Mouse (Mus musculus) neural tube, embryonic 15.5 days (tissue): ENCODE measurements around the gene Abhd17a. TPM values are rescaled to one million over a fixed set of nuclear protein-coding genes. Genes with fewer than 3 reads are reported as not detected.
A peak's percentile ranks its signal among the peaks of the same experiment; 100 is the strongest.

Experiments used
- ATAC-seq: fragments of 200-750 bp; cut with Nextera tagmentation; 2 replicates; pipeline ENCODE4 v1.8.0; 2017; ENCODE audit warnings: mild to moderate bottlenecking, moderate TSS enrichment, moderate library complexity; ENCODE audit not compliant: low FRiP score
- H3K27ac ChIP-seq: fragments of 300-500 bp; sonication (generic); replicated peaks from 2 replicates; pipeline ENCODE4 v1.5.1; 2015; ENCODE audit warnings: mild to moderate bottlenecking, inconsistent platforms
- H3K27me3 ChIP-seq: fragments of 300-500 bp; sonication (generic); replicated peaks from 2 replicates; pipeline ENCODE4 v1.6.1; 2015; ENCODE audit warnings: inconsistent platforms
- H3K36me3 ChIP-seq: fragments of 300-500 bp; sonication (generic); 2 replicates; pipeline ENCODE4 v1.6.1; 2015; ENCODE audit warnings: inconsistent platforms
- H3K4me1 ChIP-seq: fragments of 300-500 bp; sonication (generic); 2 replicates; pipeline ENCODE4 v1.6.1; 2015; ENCODE audit warnings: inconsistent platforms
- H3K4me2 ChIP-seq: fragments of 300-500 bp; sonication (generic); 2 replicates; pipeline ENCODE4 v1.6.1; 2015; ENCODE audit warnings: inconsistent platforms, mild to moderate bottlenecking, moderate library complexity
- H3K4me3 ChIP-seq: fragments of 300-500 bp; sonication (generic); replicated peaks from 2 replicates; pipeline ENCODE4 v1.5.1; 2015; ENCODE audit warnings: mild to moderate bottlenecking, inconsistent platforms
- H3K9ac ChIP-seq: fragments of 300-500 bp; sonication (generic); replicated peaks from 2 replicates; pipeline ENCODE4 v1.6.1; 2015; ENCODE audit warnings: mild to moderate bottlenecking, inconsistent platforms
- H3K9me3 ChIP-seq: fragments of 300-500 bp; sonication (generic); replicated peaks from 2 replicates; pipeline ENCODE4 v1.6.1; 2016; ENCODE audit warnings: inconsistent platforms
- WGBS: fragments of 180-500 bp; shearing (Covaris S2); methylation state at CpG from one replicate; pipeline ENCODE4 v1.1.7; 2015; ENCODE audit warnings: mixed read lengths; 5-methylcytosine and 5-hydroxymethylcytosine counted together
- microRNA-seq: library from miRNA; unstranded; fragments of <30 nt; microRNA quantifications from one replicate; pipeline ENCODE4, GENCODE M21; 2017
- polyA plus RNA-seq: library from polyadenylated mRNA; unstranded; fragments of >200 nt; fragmentation: Nextera tagmentation; extraction: Ambion mirVana; gene quantifications from 2 replicates; pipeline ENCODE4 v1.2.1, GENCODE M21; 2015

The Abhd17a gene
- polyA plus RNA-seq, 1 experiment from 2014 or later, result 152 TPM

DNA sequence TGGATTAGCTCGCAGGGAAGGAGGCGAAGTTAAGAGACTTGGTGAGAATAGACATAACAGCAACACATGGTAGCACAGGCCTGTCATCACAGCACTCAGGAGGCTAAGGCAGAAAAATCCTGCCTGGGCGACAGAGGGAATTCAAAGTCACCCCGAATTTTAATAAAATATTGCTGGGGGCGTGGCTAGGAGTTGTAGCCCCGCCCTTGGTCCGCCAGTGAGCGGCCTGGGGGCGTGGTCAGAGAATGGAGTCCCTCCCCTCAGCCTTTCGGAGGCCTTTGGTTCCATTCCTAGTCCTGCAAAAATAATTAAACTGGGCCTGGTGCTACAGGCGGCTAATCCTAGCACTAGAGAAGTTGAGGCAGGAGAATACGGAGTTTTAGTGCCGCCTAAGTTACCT, 54.4 kb downstream of the Abhd17a start:
- no peak overlapping the region for H3K9ac ChIP-seq
- no peak overlapping the region for H3K27ac ChIP-seq
- no peak overlapping the region for H3K4me3 ChIP-seq
- ATAC-seq, result no peak
- H3K27me3 ChIP-seq, result peaks cover 47% of the 10 kb centered on the region
- 9% methylated on average over 13 of the region's 13 CpGs for WGBS
- H3K4me1 ChIP-seq, result peaks cover 13% of the 10 kb centered on the region
- H3K9me3 ChIP-seq, result no peaks in the 10 kb centered on the region
- H3K4me2 ChIP-seq, result peak overlapping the region; percentile 13; the same call in 1 of the 2 replicates
- H3K36me3 ChIP-seq, result no peaks in the 10 kb centered on the region

DNA sequence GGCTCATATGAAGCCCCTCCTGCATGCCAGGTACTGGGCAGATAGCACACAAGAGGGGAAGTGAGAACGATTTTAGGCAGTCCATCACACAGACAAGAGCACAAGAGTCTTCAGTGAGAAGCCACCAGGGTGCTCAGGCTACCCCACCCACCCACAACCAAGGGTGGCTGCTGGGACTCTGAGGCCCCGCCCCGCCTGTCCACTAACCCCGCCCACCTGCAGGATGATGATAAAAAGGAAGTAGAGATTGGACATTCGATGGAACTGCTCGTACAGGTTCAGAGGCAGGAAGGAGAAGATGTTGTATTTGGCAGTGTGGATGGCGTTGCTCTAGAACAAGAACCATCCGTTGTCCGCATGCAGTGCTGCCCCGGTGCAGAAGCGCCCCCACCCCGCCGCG, 55.1 kb downstream of the Abhd17a start:
- H3K4me3 ChIP-seq, result no peak overlapping the region
- no peaks in the 10 kb centered on the region for H3K9me3 ChIP-seq
- no peak overlapping the region for H3K9ac ChIP-seq
- peaks cover 13% of the 10 kb centered on the region for H3K4me1 ChIP-seq
- peak overlapping the region; percentile 13; the same call in 1 of the 2 replicates for H3K4me2 ChIP-seq
- no peak for ATAC-seq
- peaks cover 47% of the 10 kb centered on the region for H3K27me3 ChIP-seq
- H3K36me3 ChIP-seq, result no peaks in the 10 kb centered on the region
- no peak overlapping the region for H3K27ac ChIP-seq
- 14% methylated on average over 14 of the region's 14 CpGs for WGBS

DNA sequence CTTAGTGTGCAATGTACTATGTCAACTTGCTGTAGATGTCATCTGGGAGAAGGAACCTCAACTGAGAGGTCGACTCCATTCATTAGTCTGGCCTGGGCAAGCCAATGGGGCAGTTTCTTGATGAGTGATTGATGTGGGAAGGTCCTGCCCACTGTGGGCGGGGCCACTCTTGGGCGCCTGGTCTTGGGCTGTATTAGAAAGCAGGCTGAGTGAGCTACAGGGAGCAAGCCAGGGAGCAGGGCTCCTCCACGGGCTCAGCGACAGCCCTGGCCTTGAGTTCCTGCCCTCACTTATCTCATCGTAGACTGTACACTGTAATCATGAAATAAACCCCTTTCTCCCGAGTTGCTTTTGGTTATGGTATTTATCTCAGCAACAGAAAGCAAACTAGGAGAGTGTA, 56.4 kb downstream of the Abhd17a start:
- H3K9ac ChIP-seq, result no peak overlapping the region
- no peak overlapping the region for H3K4me2 ChIP-seq
- H3K36me3 ChIP-seq, result no peaks in the 10 kb centered on the region
- H3K9me3 ChIP-seq, result no peaks in the 10 kb centered on the region
- peaks cover 42% of the 10 kb centered on the region for H3K27me3 ChIP-seq
- peaks cover 8% of the 10 kb centered on the region for H3K4me1 ChIP-seq
- H3K27ac ChIP-seq, result no peak overlapping the region
- 22% methylated on average over 7 of the region's 7 CpGs for WGBS
- H3K4me3 ChIP-seq, result no peak overlapping the region
- no peak for ATAC-seq

Small RNA genes within 50 kb of the gene (microRNA-seq; reads per million reads assigned to microRNA genes)
- gene Mir6912, result 0.87 reads per million

Other genes with a start within 250 kb of the Abhd17a start
- 1.6 and 3.6 TPM in 2 replicates for gene Adamtsl5, start 241.9 kb downstream of the Abhd17a start, polyA plus RNA-seq
- gene Plk5, start 233.9 kb downstream of the Abhd17a start, polyA plus RNA-seq, result 3.9 and 6.1 TPM in 2 replicates
- 9.1 and 14.0 TPM in 2 replicates for gene Mex3d, start 202.7 kb downstream of the Abhd17a start, polyA plus RNA-seq
- 195 and 209 TPM in 2 replicates for gene Mbd3, start 190.8 kb downstream of the Abhd17a start, polyA plus RNA-seq
- 731 and 790 TPM in 2 replicates for gene Uqcr11, start 183.5 kb downstream of the Abhd17a start, polyA plus RNA-seq
- gene Tcf3, start 156.7 kb downstream of the Abhd17a start, polyA plus RNA-seq, result 33.4 and 51.7 TPM in 2 replicates
- gene Onecut3, start 95.5 kb downstream of the Abhd17a start, polyA plus RNA-seq, result 0.63 and 1.0 TPM in 2 replicates
- 1.4 and 1.5 TPM in 2 replicates for gene Atp8b3, start 51.2 kb downstream of the Abhd17a start, polyA plus RNA-seq
- gene Rexo1, start 28.8 kb downstream of the Abhd17a start, polyA plus RNA-seq, result 29.5 TPM in 2 replicates
- gene Klf16, start 13.0 kb downstream of the Abhd17a start, polyA plus RNA-seq, result 6.5 TPM in 2 replicates
- gene Scamp4, start 12.5 kb upstream of the Abhd17a start, polyA plus RNA-seq, result 68.2 and 79.8 TPM in 2 replicates
- gene Adat3, start 12.5 kb upstream of the Abhd17a start, polyA plus RNA-seq, result 5.0 and 7.0 TPM in 2 replicates
- gene Gm49322, start 15.7 kb upstream of the Abhd17a start, polyA plus RNA-seq, result 3.0 and 3.2 TPM in 2 replicates
- gene Csnk1g2, start 32.5 kb upstream of the Abhd17a start, polyA plus RNA-seq, result 106 and 118 TPM in 2 replicates
- 91.9 and 92.1 TPM in 2 replicates for gene Btbd2, start 66.7 kb upstream of the Abhd17a start, polyA plus RNA-seq
- gene Mknk2, start 87.8 kb upstream of the Abhd17a start, polyA plus RNA-seq, result 56.2 and 70.3 TPM in 2 replicates
- gene Mob3a, start 111.6 kb upstream of the Abhd17a start, polyA plus RNA-seq, result 53.0 and 58.8 TPM in 2 replicates
- 43.3 and 46.8 TPM in 2 replicates for gene Izumo4, start 111.8 kb upstream of the Abhd17a start, polyA plus RNA-seq
- gene Ap3d1, start 151.9 kb upstream of the Abhd17a start, polyA plus RNA-seq, result 108 and 115 TPM in 2 replicates
- gene Dot1l, start 164.9 kb upstream of the Abhd17a start, polyA plus RNA-seq, result 19.3 and 20.3 TPM in 2 replicates
- gene Sf3a2, start 207.9 kb upstream of the Abhd17a start, polyA plus RNA-seq, result 53.3 and 59.8 TPM in 2 replicates
- gene Plekhj1, start 208.3 kb upstream of the Abhd17a start, polyA plus RNA-seq, result 135 and 146 TPM in 2 replicates
- gene Amh, start 214.9 kb upstream of the Abhd17a start, polyA plus RNA-seq, result not detected in 2 replicates
- 1.2 and 2.5 TPM in 2 replicates for gene Jsrp1, start 223.2 kb upstream of the Abhd17a start, polyA plus RNA-seq
- gene Oaz1, start 236.3 kb upstream of the Abhd17a start, polyA plus RNA-seq, result 1,221 and 1,325 TPM in 2 replicates